Mouse (Mus musculus) liver, embryonic 14.5 days (tissue): Measurements from ENCODE around the gene Zxdc.

Source experiments
- CTCF ChIP-seq: IDR thresholded peaks from 2 replicates; pipeline ENCODE4 v1.5.1; 2016; ENCODE audit warnings: antibody characterized with exemption, low read depth, control low read depth
- EP300 ChIP-seq: IDR thresholded peaks from 2 replicates; pipeline ENCODE4 v1.6.1; 2016; ENCODE audit warnings: antibody characterized with exemption, low read depth

- no peak for TF ChIP-seq CTCF
- TF ChIP-seq EP300 = no peak
These were observed 65.4 kb downstream of the Zxdc start for GRCm38 (mm10) chr6:90434687-90435086.
